In genomic region chr19:34254880-34255681, GRCm38 (mm10) we compare ENCODE assay signal across 8 mouse cellular contexts. TPM values are rescaled to one million over a fixed set of nuclear protein-coding genes. Genes with fewer than 3 reads are reported as not detected.
A peak's percentile ranks its signal among the peaks of the same experiment; 100 is the strongest.
DNase-seq lines count a peak whose midpoint lies in the region; ATAC-seq and TF ChIP-seq lines count a peak whose summit lies in the region.

Gene Acta2, minus strand, starts transcription at chr19:34255590.

- no peak within 1 kb of the TSS for H3K4me3 ChIP-seq in hindbrain, embryonic 10.5 days
- no peak within 1 kb of the TSS for H3K4me3 ChIP-seq in hindbrain, postnatal 0 days (ENCODE audit: low read length)
- H3K4me3 ChIP-seq in intestine, embryonic 15.5 days (replicated peaks): peak within 1 kb of the TSS; percentile 26

- H3K36me3 ChIP-seq in hindbrain, embryonic 10.5 days: no peaks in the 10 kb centered on the region
- no peaks in the 10 kb centered on the region for H3K36me3 ChIP-seq in hindbrain, postnatal 0 days (ENCODE audit: insufficient read depth, low read length)
- H3K36me3 ChIP-seq in intestine, embryonic 15.5 days: no peaks in the 10 kb centered on the region

- no peak within 1 kb of the TSS for H3K9ac ChIP-seq in hindbrain, postnatal 0 days (replicated peaks; ENCODE audit: low read length)
- peak within 1 kb of the TSS; percentile 12; the same call in 1 of the 2 replicates for H3K9ac ChIP-seq in intestine, embryonic 15.5 days

- no peak within 1 kb of the TSS for H3K4me2 ChIP-seq in hindbrain, postnatal 0 days (ENCODE audit: low read depth, low read length)
- peak within 1 kb of the TSS; percentile 39 for H3K4me2 ChIP-seq in intestine, embryonic 15.5 days (replicated peaks)

- H3K9me3 ChIP-seq in hindbrain, embryonic 10.5 days: no peaks in the 10 kb centered on the region
- no peaks in the 10 kb centered on the region for H3K9me3 ChIP-seq in hindbrain, postnatal 0 days (ENCODE audit: low read length)
- no peaks in the 10 kb centered on the region for H3K9me3 ChIP-seq in intestine, embryonic 15.5 days

- no peak for TF ChIP-seq CTCF in hindbrain, postnatal 0 days (IDR thresholded peaks at IDR 0.05; ENCODE audit: low read depth)

- DNase-seq in hindbrain, embryonic 10.5 days (ENCODE audit: low spot score): no peak
- DNase-seq in hindbrain, postnatal 0 days (ENCODE audit: low spot score): no peak
- DNase-seq in NIH3T3 (ENCODE audit: low read depth): peak; percentile 74
- DNase-seq in gastrocnemius, postnatal 14 days: peak; percentile 52
- DNase-seq in lung, postnatal 10 days: peak; percentile 77
- DNase-seq in urinary bladder, postnatal 25 days (ENCODE audit: low spot score): peak; percentile 39
- no peak for DNase-seq in spleen, adult 12 weeks (ENCODE audit: low spot score)

- no peaks in the 10 kb centered on the region for H3K27me3 ChIP-seq in hindbrain, embryonic 10.5 days (ENCODE audit: insufficient read depth, poor library complexity, severe bottlenecking)
- H3K27me3 ChIP-seq in hindbrain, postnatal 0 days (ENCODE audit: insufficient read depth, low read length): no peaks in the 10 kb centered on the region
- H3K27me3 ChIP-seq in intestine, embryonic 15.5 days (replicated peaks): no peaks in the 10 kb centered on the region

- intact Hi-C loops in gastrocnemius, postnatal 14 days (cut with DNase I; ENCODE audit: low total_unique reads): no loop called here

- 65% methylated on average over 16 of the region's 16 CpGs for WGBS in hindbrain, embryonic 10.5 days
- 63% methylated on average over 16 of the region's 16 CpGs for whole genome bisulfite sequencing in hindbrain, postnatal 0 days
- 27% methylated on average over 16 of the region's 16 CpGs for WGBS in intestine, embryonic 15.5 days

- no peak for ATAC-seq in hindbrain, postnatal 0 days
- peak; percentile 90 for ATAC-seq in intestine, embryonic 15.5 days

- H3K27ac ChIP-seq in hindbrain, embryonic 10.5 days: no peak within 1 kb of the TSS
- H3K27ac ChIP-seq in hindbrain, postnatal 0 days: no peak within 1 kb of the TSS
- peak within 1 kb of the TSS; percentile 80 for H3K27ac ChIP-seq in intestine, embryonic 15.5 days

- H3K4me1 ChIP-seq in hindbrain, embryonic 10.5 days (replicated peaks): 0 out of 2 replicates have a peak, but pooled peaks cover 5% of the 10 kb centered on the region
- 0 out of 2 replicates have a peak, but pooled peaks cover 6% of the 10 kb centered on the region for H3K4me1 ChIP-seq in hindbrain, postnatal 0 days (ENCODE audit: insufficient read depth, low read length)
- H3K4me1 ChIP-seq in intestine, embryonic 15.5 days (replicated peaks): no peaks in the 10 kb centered on the region

RNA-seq across cellular contexts. Expression of gene Acta2, which starts in this region (rescaled TPM):
- polyA plus RNA-seq in hindbrain, embryonic 10.5 days (2016; fragmentation: Nextera tagmentation; extraction: Ambion mirVana): 22.6 and 31.1 TPM in 2 replicates
- total RNA-seq in hindbrain, postnatal 0 days (2014; rRNA removed): 8.1 and 8.6 TPM in 2 replicates
- polyA plus RNA-seq in hindbrain, postnatal 0 days (2015; fragmentation: Nextera tagmentation; extraction: Ambion mirVana): 6.7 and 13.1 TPM in 2 replicates
- total RNA-seq in gastrocnemius, postnatal 14 days (2021): 100 to 1,000 TPM; 433 to 628 TPM
- polyA plus RNA-seq in intestine, embryonic 15.5 days (2015; fragmentation: Nextera tagmentation; extraction: Ambion mirVana): 1,375 and 1,410 TPM in 2 replicates

Comparison
In these comparisons a context has a peak if more than half of its experiments do, and no peak if none do; other contexts are left out.
1. RNA of gene Acta2 (total RNA-seq): 433 to 628 TPM in gastrocnemius, postnatal 14 days; 8.1 to 8.6 TPM in hindbrain, postnatal 0 days; every median in the first group is over 10 times any median in the second.
2. RNA of gene Acta2 (polyA plus RNA-seq): 1,375 to 1,410 TPM in intestine, embryonic 15.5 days; 22.6 to 31.1 TPM in hindbrain, embryonic 10.5 days and 6.7 to 13.1 TPM in hindbrain, postnatal 0 days; every median in the first group is over 10 times any median in the second.
3. DNase-seq: peak in NIH3T3 (single experiment), gastrocnemius, postnatal 14 days (single experiment), lung, postnatal 10 days (single experiment) and urinary bladder, postnatal 25 days (single experiment); none in hindbrain, embryonic 10.5 days (single experiment), hindbrain, postnatal 0 days (single experiment) and spleen, adult 12 weeks (single experiment).